Mouse (Mus musculus): Measurements from ENCODE around the gene Ralgps1. TPM values are rescaled to one million over a fixed set of nuclear protein-coding genes. Genes with fewer than 3 reads are reported as not detected.

The Ralgps1 gene
- polyA plus RNA-seq, 1 experiment, result 5.9 TPM

DNA sequence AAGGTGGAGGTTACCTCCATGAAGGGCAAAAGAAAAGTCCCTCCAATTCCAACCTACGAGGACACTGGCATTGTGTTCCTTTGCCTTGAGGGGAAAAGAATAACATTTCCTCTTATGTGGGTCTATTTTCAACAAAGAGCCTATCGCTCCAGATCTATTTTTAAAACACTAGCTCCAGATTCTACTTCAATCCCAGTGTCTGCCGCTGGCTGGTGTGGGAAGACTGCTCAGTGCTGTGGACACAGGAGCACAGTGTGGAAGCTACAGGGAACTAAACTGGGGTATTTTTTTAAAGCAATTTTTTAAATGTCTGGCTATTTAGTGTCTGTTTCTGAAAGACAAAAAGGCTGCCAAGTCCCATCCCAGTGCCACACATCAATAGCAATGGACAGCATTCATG, 105.5 kb downstream of the Ralgps1 start:
- DNase-seq, result no peak
- TF ChIP-seq CTCF (IDR thresholded peaks at IDR 0.05; ENCODE audit: insufficient read depth, low read length), result no peak
- no peak for TF ChIP-seq POLR2A (IDR thresholded peaks at IDR 0.05; ENCODE audit: borderline replicate concordance, extremely low read depth, low read depth, low read length)
- no peaks in the 10 kb centered on the region for H3K4me1 ChIP-seq (ENCODE audit: control insufficient read depth, insufficient read depth, low read length)
- 48% methylated on average over 3 of the region's 3 CpGs for WGBS
- H3K4me3 ChIP-seq (replicated peaks; ENCODE audit: extremely low read depth, low read depth, low read length), result no peak overlapping the region

DNA sequence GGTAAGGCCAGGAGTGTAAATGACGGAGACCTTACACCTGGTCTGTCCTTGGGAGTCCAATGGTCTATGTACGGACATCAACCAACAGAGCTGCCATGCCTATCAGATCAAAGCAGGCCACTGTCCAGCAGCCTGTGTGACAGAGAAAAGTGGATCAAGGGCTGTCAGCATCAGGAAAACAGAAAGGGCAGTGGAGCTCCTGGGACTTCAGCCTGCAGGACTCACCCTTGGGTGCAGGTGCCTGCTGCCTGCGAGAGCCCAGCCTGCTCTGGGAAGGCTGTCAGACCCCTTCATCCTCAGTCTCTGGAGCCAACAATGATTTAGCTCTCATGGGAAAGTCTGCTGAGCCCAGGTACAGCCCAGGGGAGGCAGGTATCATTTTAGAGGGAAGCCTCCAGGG, 109.8 kb downstream of the Ralgps1 start:
- 90% methylated on average over 3 of the region's 3 CpGs for WGBS
- DNase-seq, result no peak
- peaks cover 4% of the 10 kb centered on the region; the same call in 1 of the 2 replicates for H3K4me1 ChIP-seq (ENCODE audit: control insufficient read depth, insufficient read depth, low read length)
- H3K4me3 ChIP-seq (replicated peaks; ENCODE audit: extremely low read depth, low read depth, low read length), result no peak overlapping the region
- TF ChIP-seq POLR2A (IDR thresholded peaks at IDR 0.05; ENCODE audit: borderline replicate concordance, extremely low read depth, low read depth, low read length) (no peak), CTCF (IDR thresholded peaks at IDR 0.05; ENCODE audit: insufficient read depth, low read length) (no peak)

DNA sequence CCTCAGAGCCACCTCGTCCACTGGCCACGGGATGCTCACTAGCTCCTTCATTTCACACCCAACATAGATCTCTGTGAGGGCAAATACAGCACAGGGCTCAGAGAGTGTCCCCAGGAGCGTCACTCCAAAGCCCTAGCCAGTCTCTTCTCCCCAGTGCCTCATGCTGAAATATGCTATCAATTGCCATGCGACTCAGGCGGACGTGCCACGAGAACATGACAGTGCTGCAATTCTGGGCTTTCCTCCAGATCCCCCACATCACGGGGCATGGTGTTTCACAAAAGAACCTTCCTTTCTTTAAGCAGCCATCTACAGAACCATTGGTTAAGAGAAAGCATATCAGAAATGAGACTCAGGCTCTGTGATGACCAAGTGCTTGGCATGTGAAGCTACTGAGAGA, 110.5 kb downstream of the Ralgps1 start:
- no peak overlapping the region for H3K4me3 ChIP-seq (replicated peaks; ENCODE audit: extremely low read depth, low read depth, low read length)
- WGBS, result 89% methylated on average over 8 of the region's 8 CpGs
- no peak for DNase-seq
- no peak for TF ChIP-seq POLR2A (IDR thresholded peaks at IDR 0.05; ENCODE audit: borderline replicate concordance, extremely low read depth, low read depth, low read length)
- TF ChIP-seq CTCF (IDR thresholded peaks at IDR 0.05; ENCODE audit: insufficient read depth, low read length), result no peak
- H3K4me1 ChIP-seq (ENCODE audit: control insufficient read depth, insufficient read depth, low read length), result peaks cover 4% of the 10 kb centered on the region; the same call in 1 of the 2 replicates

DNA sequence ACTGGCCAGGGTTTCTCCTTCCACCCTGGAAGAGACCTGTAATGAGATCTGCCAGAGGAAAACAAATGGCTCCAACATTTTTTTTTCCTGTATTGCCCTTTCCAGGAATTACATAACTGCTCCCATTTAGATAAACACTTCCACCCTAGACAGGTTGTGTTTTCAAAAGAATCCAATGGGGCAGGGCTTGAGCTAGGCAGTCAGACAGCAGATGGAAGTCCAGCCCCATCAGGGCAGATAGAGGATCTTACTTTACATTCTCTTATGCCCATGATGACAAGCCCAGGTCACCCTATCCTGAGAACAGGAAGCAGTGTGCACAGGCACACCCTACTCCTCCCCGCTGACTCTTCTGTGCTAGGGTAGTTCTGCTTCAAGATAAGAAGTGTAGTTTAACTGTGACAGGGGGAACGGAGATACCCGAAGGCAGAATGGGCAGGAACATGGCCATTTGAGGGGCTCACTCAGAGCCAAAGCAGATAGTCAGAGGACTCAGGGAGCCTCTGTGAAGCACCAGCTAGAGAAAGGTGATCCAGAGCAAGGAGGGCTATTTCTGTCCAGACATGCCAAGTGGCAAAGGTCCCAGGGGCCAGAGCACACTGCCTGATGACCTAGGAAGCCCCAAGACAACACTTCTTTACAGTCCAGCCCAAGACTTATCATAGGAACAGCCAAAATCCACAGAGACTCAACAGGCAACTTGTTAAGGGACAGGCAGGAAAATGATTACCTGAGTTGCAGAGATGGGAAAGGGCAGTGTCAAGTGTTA, 114.3 kb downstream of the Ralgps1 start:
- 59% methylated on average over 3 of the region's 3 CpGs for WGBS
- no peak for DNase-seq
- Histone ChIP-seq H3K4me3 (replicated peaks; ENCODE audit: extremely low read depth, low read depth, low read length) (no peak overlapping the region), H3K4me1 (ENCODE audit: control insufficient read depth, insufficient read depth, low read length) (peaks cover 7% of the 10 kb centered on the region; the same call in 1 of the 2 replicates)
- TF ChIP-seq POLR2A (IDR thresholded peaks at IDR 0.05; ENCODE audit: borderline replicate concordance, extremely low read depth, low read depth, low read length) (no peak), CTCF (IDR thresholded peaks at IDR 0.05; ENCODE audit: insufficient read depth, low read length) (no peak)

DNA sequence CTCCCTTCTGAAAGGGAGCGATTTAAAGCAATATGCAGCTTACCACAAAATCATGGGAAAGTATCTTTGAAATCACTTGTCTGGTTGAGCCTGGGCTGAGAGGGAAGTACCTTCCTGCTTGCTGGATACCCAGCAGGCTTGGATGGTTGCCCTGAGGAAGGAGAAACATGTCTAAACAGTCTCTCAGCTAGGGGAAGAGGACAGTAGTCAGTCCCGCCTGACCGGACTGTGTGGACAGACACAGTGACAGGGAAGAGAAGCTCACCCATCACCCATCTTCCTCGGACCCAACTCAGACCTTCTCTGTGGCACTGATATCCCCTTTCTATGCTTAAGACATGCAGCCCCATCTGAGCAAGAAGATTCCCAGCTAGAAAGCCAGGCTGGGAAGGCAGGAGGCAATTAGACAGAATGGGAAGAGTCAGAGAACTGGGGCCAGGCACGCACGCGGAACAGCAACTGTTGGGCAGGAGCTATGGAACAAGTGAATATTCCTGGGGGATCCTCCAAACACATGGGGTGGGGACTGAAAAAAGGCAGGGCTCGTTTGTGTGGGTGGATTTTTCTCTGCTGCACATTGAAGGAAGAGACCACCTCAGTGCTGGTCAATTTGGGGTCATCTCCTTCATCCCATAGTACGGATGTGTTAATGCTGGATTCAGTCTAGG, 116.8 kb downstream of the Ralgps1 start:
- no peak for DNase-seq
- WGBS, result 72% methylated on average over 9 of the region's 9 CpGs
- TF ChIP-seq CTCF (IDR thresholded peaks at IDR 0.05; ENCODE audit: insufficient read depth, low read length) (no peak), POLR2A (IDR thresholded peaks at IDR 0.05; ENCODE audit: borderline replicate concordance, extremely low read depth, low read depth, low read length) (no peak)
- H3K4me1 ChIP-seq (ENCODE audit: control insufficient read depth, insufficient read depth, low read length), result peaks cover 7% of the 10 kb centered on the region; the same call in 1 of the 2 replicates
- no peak overlapping the region for H3K4me3 ChIP-seq (replicated peaks; ENCODE audit: extremely low read depth, low read depth, low read length)

DNA sequence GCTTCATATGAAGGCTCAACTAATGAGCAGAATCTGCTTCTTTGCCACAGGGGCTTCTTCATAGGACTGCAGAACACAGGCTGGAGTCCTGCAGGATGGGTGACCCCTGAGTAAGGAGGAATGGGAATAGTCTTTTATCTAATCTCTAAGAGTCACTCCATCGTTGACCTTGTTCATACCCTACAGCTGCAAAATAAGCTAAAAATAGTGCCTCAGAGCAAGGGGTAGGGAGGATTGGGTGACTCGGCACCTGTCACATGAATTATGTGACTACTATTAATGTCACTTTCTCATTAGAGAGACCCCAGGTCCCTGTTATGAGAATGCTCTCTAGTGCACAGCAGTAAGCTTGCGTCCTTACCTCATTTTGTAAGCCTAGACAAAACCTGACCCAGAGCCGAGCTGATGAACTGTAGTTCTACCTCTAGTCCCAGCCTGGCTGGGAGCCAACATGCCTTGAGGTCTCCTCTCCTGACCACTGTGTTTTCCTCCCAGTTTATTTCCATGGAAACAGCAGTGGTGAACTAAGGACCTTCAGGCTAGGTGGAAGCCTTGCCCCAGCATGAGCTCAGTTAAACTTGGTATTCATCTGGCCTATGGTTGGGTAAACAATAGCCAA, 117.6 kb downstream of the Ralgps1 start:
- Histone ChIP-seq H3K4me3 (replicated peaks; ENCODE audit: extremely low read depth, low read depth, low read length) (no peak overlapping the region), H3K4me1 (ENCODE audit: control insufficient read depth, insufficient read depth, low read length) (peaks cover 7% of the 10 kb centered on the region; the same call in 1 of the 2 replicates)
- WGBS, result 60% methylated on average over 4 of the region's 4 CpGs
- TF ChIP-seq POLR2A (IDR thresholded peaks at IDR 0.05; ENCODE audit: borderline replicate concordance, extremely low read depth, low read depth, low read length) (no peak), CTCF (IDR thresholded peaks at IDR 0.05; ENCODE audit: insufficient read depth, low read length) (no peak)
- no peak for DNase-seq

DNA sequence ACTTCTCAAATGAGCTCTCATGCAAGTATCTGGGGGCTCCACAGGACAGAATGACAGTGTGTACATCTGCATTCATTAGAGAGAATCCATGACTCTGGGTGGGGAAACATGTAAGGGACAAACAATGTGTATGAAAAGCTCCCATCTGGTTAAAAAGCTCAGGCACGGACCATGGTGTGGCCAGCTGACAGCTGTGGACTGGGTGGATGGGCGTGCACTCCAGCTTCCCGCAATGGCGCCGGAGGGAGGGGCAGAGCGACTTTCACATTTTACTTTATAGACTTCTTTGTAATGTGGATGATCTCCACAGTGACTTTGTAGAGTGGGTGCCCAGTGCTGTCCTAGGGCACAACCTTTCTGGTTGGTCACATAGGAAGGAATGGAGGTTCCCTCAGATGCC, 118.5 kb downstream of the Ralgps1 start:
- H3K4me1 ChIP-seq (ENCODE audit: control insufficient read depth, insufficient read depth, low read length), result peaks cover 7% of the 10 kb centered on the region; the same call in 1 of the 2 replicates
- DNase-seq, result no peak
- TF ChIP-seq POLR2A (IDR thresholded peaks at IDR 0.05; ENCODE audit: borderline replicate concordance, extremely low read depth, low read depth, low read length), result no peak
- TF ChIP-seq CTCF (IDR thresholded peaks at IDR 0.05; ENCODE audit: insufficient read depth, low read length), result no peak
- H3K4me3 ChIP-seq (replicated peaks; ENCODE audit: extremely low read depth, low read depth, low read length), result no peak overlapping the region
- WGBS, result 92% methylated on average over 6 of the region's 6 CpGs

DNA sequence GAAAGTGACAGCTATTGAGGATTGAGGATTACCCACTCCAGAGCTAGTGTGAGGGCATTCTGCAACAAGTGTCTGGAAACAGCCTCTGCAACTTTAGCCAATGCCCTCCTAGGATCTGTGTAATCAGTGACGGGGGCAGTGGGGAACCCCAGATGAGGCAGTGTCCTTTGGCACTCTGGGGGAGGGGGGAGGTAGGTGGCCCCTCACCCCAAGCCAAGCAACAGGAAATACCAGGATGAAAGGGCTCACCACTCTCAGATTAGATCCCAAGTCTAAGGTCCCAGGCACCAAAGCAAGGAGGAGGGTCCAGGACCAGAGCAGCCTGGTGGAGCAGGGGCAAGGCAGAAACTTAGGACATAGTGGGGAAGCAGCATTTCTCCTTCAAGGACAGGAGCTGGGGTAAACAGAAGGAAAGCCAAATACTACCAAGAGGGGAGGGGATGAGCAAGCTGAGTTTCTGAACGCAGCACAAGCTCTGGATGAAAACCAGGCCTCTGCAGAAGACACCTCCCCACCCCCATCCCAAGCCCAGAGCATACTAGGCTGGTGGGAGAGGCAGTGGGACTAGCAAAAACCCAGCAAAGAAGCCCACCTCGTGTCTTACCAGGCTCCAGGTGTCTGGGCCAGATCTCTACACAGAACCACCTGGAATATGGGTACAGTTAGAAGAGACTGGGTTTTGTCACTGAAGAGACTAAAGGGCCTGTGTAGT, 121.2 kb downstream of the Ralgps1 start:
- DNase-seq, result no peak
- 50% methylated on average over 3 of the region's 3 CpGs for WGBS
- Histone ChIP-seq H3K4me1 (ENCODE audit: control insufficient read depth, insufficient read depth, low read length) (0 out of 2 replicates have a peak, but pooled peaks cover 2% of the 10 kb centered on the region), H3K4me3 (replicated peaks; ENCODE audit: extremely low read depth, low read depth, low read length) (no peak overlapping the region)
- no peak for TF ChIP-seq POLR2A (IDR thresholded peaks at IDR 0.05; ENCODE audit: borderline replicate concordance, extremely low read depth, low read depth, low read length)
- no peak for TF ChIP-seq CTCF (IDR thresholded peaks at IDR 0.05; ENCODE audit: insufficient read depth, low read length)

DNA sequence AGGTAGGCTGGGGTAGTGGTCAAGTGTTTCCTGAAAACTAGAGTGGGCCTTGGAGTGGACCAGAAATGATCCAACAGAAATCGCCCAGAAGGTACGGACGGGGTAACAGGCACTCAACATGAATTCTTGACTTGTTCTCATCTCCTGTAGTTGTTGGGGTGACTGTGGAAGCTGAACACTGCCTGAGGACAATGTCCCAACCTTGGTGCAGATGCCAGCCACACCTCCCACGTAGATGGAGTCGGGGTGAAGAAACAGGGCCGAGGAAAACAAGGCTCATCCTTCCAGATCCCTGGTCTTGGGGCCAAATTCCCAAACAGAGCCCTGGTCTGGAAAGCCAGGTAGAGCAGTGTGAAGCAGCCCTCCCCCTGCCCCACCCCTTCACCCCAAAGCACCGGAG, 122.7 kb downstream of the Ralgps1 start:
- no peak for DNase-seq
- H3K4me3 ChIP-seq (replicated peaks; ENCODE audit: extremely low read depth, low read depth, low read length), result no peak overlapping the region
- WGBS, result 80% methylated on average over 7 of the region's 7 CpGs
- no peaks in the 10 kb centered on the region for H3K4me1 ChIP-seq (ENCODE audit: control insufficient read depth, insufficient read depth, low read length)
- no peak for TF ChIP-seq POLR2A (IDR thresholded peaks at IDR 0.05; ENCODE audit: borderline replicate concordance, extremely low read depth, low read depth, low read length)
- no peak for TF ChIP-seq CTCF (IDR thresholded peaks at IDR 0.05; ENCODE audit: insufficient read depth, low read length)

Measured in lung, adult 2 months (tissue).